Mouse (Mus musculus): ENCODE measurements around the gene Ttc24. TPM values are rescaled to one million over a fixed set of nuclear protein-coding genes. Genes with fewer than 3 reads are reported as not detected.
A peak's percentile ranks its signal among the peaks of the same experiment; 100 is the strongest.

Ttc24 gene
- polyA plus RNA-seq, 1 experiment from 2014 or later, result not detected

- peaks cover 5% of the 10 kb centered on the region; the same call in 1 of the 2 replicates for H3K9me3 ChIP-seq (ENCODE audit: low read depth, low read length)
- peaks cover 8% of the 10 kb centered on the region for H3K27me3 ChIP-seq (ENCODE audit: insufficient read depth, low read length)
- H3K27ac ChIP-seq (ENCODE audit: low read depth), result no peak overlapping the region
- H3K4me1 ChIP-seq (ENCODE audit: insufficient read depth), result 0 out of 2 replicates have a peak, but pooled peaks cover 3% of the 10 kb centered on the region
- no peaks in the 10 kb centered on the region for H3K36me3 ChIP-seq (ENCODE audit: insufficient read depth)
- H3K9ac ChIP-seq, result no peak overlapping the region
- no peak for TF ChIP-seq CTCF (IDR thresholded peaks at IDR 0.05; ENCODE audit: low read depth)
- 11% methylated on average over 19 of the region's 19 CpGs for WGBS
- H3K4me3 ChIP-seq (ENCODE audit: low read depth, low read length), result no peak overlapping the region
- no peak overlapping the region for H3K4me2 ChIP-seq
- DNase-seq, result peak; percentile 59
- peak; percentile 77 for ATAC-seq (ENCODE audit: insufficient read depth)
Observed at GRCm38 (mm10) chr3:88030608-88031395, 47.3 kb downstream of the Ttc24 start.

- peak; percentile 24 for DNase-seq
- H3K4me2 ChIP-seq, result no peak within 1 kb of the TSS
- H3K27ac ChIP-seq (ENCODE audit: low read depth), result no peak within 1 kb of the TSS
- H3K4me1 ChIP-seq (ENCODE audit: insufficient read depth), result peaks cover 3% of the 10 kb centered on the region; the same call in 1 of the 2 replicates
- no peak within 1 kb of the TSS for H3K9ac ChIP-seq
- H3K36me3 ChIP-seq (ENCODE audit: insufficient read depth), result no peaks in the 10 kb centered on the region
- ATAC-seq (ENCODE audit: insufficient read depth), result no peak
- peaks cover 5% of the 10 kb centered on the region; the same call in 1 of the 2 replicates for H3K9me3 ChIP-seq (ENCODE audit: low read depth, low read length)
- peak; percentile 49; the same call in 1 of the 2 replicates for TF ChIP-seq CTCF (IDR thresholded peaks at IDR 0.05; ENCODE audit: low read depth)
- WGBS, result 47% methylated on average over 5 of the region's 5 CpGs
- peaks cover 39% of the 10 kb centered on the region for H3K27me3 ChIP-seq (ENCODE audit: insufficient read depth, low read length)
- H3K4me3 ChIP-seq (ENCODE audit: low read depth, low read length), result no peak within 1 kb of the TSS
Observed at GRCm38 (mm10) chr3:88027434-88028186, 50.5 kb downstream of the Ttc24 start, which contains the start of gene Hapln2. Gene Hapln2, minus strand, starts transcription at chr3:88027583.

GRCm38 (mm10) chr3:88026823-88027222, 51.3 kb downstream of the Ttc24 start:
- DNase-seq (no peak), ATAC-seq (ENCODE audit: insufficient read depth) (no peak)
- Histone ChIP-seq H3K4me1 (ENCODE audit: insufficient read depth) (peaks cover 3% of the 10 kb centered on the region; the same call in 1 of the 2 replicates), H3K27ac (ENCODE audit: low read depth) (no peak overlapping the region), H3K9me3 (ENCODE audit: low read depth, low read length) (peaks cover 5% of the 10 kb centered on the region; the same call in 1 of the 2 replicates), H3K4me2 (no peak overlapping the region), H3K36me3 (ENCODE audit: insufficient read depth) (no peaks in the 10 kb centered on the region), H3K4me3 (ENCODE audit: low read depth, low read length) (no peak overlapping the region), H3K9ac (no peak overlapping the region), H3K27me3 (ENCODE audit: insufficient read depth, low read length) (peaks cover 43% of the 10 kb centered on the region)
- TF ChIP-seq CTCF (IDR thresholded peaks at IDR 0.05; ENCODE audit: low read depth), result no peak
- 54% methylated on average over 7 of the region's 7 CpGs for WGBS

- H3K9me3 ChIP-seq (ENCODE audit: low read depth, low read length), result peaks cover 4% of the 10 kb centered on the region; the same call in 1 of the 2 replicates
- H3K27me3 ChIP-seq (ENCODE audit: insufficient read depth, low read length), result peaks cover 62% of the 10 kb centered on the region
- peak overlapping the region; percentile 51 for H3K4me3 ChIP-seq (ENCODE audit: low read depth, low read length)
- H3K27ac ChIP-seq (ENCODE audit: low read depth), result no peak overlapping the region
- no peaks in the 10 kb centered on the region for H3K36me3 ChIP-seq (ENCODE audit: insufficient read depth)
- peak; percentile 77 for ATAC-seq (ENCODE audit: insufficient read depth)
- H3K9ac ChIP-seq, result peak overlapping the region; percentile 16; the same call in 1 of the 2 replicates
- H3K4me1 ChIP-seq (ENCODE audit: insufficient read depth), result no peaks in the 10 kb centered on the region; the same call in 1 of the 2 replicates
- DNase-seq, result peak; percentile 34
- TF ChIP-seq CTCF (IDR thresholded peaks at IDR 0.05; ENCODE audit: low read depth), result no peak
- under 1% methylated on average over 78 of the region's 81 CpGs for whole genome bisulfite sequencing
- H3K4me2 ChIP-seq, result peak overlapping the region; percentile 96
Observed at GRCm38 (mm10) chr3:88023192-88024074, 54.7 kb downstream of the Ttc24 start.

- no peak for TF ChIP-seq CTCF (IDR thresholded peaks at IDR 0.05; ENCODE audit: low read depth)
- H3K27me3 ChIP-seq (ENCODE audit: insufficient read depth, low read length), result peaks cover 62% of the 10 kb centered on the region
Observed at GRCm38 (mm10) chr3:88022322-88023191, 55.5 kb downstream of the Ttc24 start.

More at GRCm38 (mm10) chr3:88022322-88023191, 55.5 kb downstream of the Ttc24 start:
- no peaks in the 10 kb centered on the region; the same call in 1 of the 2 replicates for H3K4me1 ChIP-seq (ENCODE audit: insufficient read depth)
- no peaks in the 10 kb centered on the region for H3K9me3 ChIP-seq (ENCODE audit: low read depth, low read length)
- H3K27ac ChIP-seq (ENCODE audit: low read depth), result no peak overlapping the region
- H3K4me2 ChIP-seq, result peak overlapping the region; percentile 96
- H3K9ac ChIP-seq, result peak overlapping the region; percentile 16; the same call in 1 of the 2 replicates
- WGBS, result 1% methylated on average over 65 of the region's 66 CpGs
- peak overlapping the region; percentile 51 for H3K4me3 ChIP-seq (ENCODE audit: low read depth, low read length)
- H3K36me3 ChIP-seq (ENCODE audit: insufficient read depth), result no peaks in the 10 kb centered on the region
- peak; percentile 95 for DNase-seq
- peak; percentile 92 for ATAC-seq (ENCODE audit: insufficient read depth)

Other genes starting within 250 kb of the Ttc24 start
- gene Sh2d2a, start 231.5 kb downstream of the Ttc24 start, polyA plus RNA-seq (2014; fragmentation: Nextera tagmentation; extraction: Ambion mirVana), result 0.09 TPM in 2 replicates
- 13.4 and 14.2 TPM in 2 replicates for gene Prcc, start 192.7 kb downstream of the Ttc24 start, polyA plus RNA-seq (2014; fragmentation: Nextera tagmentation; extraction: Ambion mirVana)
- gene Hdgf, start 172.0 kb downstream of the Ttc24 start, polyA plus RNA-seq (2014; fragmentation: Nextera tagmentation; extraction: Ambion mirVana), result 287 and 288 TPM in 2 replicates
- gene Mrpl24, start 158.8 kb downstream of the Ttc24 start, polyA plus RNA-seq (2014; fragmentation: Nextera tagmentation; extraction: Ambion mirVana), result 64.8 and 65.5 TPM in 2 replicates
- gene Isg20l2, start 148.0 kb downstream of the Ttc24 start, polyA plus RNA-seq (2014; fragmentation: Nextera tagmentation; extraction: Ambion mirVana), result 44.0 and 50.5 TPM in 2 replicates
- gene Rrnad1, start 147.6 kb downstream of the Ttc24 start, polyA plus RNA-seq (2014; fragmentation: Nextera tagmentation; extraction: Ambion mirVana), result 16.4 and 19.6 TPM in 2 replicates
- gene Crabp2, start 129.6 kb downstream of the Ttc24 start, polyA plus RNA-seq (2014; fragmentation: Nextera tagmentation; extraction: Ambion mirVana), result 7.7 and 10.3 TPM in 2 replicates
- gene Nes, start 107.2 kb downstream of the Ttc24 start, polyA plus RNA-seq (2014; fragmentation: Nextera tagmentation; extraction: Ambion mirVana), result 24.6 and 27.1 TPM in 2 replicates
- not detected in 2 replicates for gene Bcan, start 78.1 kb downstream of the Ttc24 start, polyA plus RNA-seq (2014; fragmentation: Nextera tagmentation; extraction: Ambion mirVana)
- not detected in 2 replicates for gene Hapln2, start 50.7 kb downstream of the Ttc24 start, polyA plus RNA-seq (2014; fragmentation: Nextera tagmentation; extraction: Ambion mirVana)
- 35.8 and 40.6 TPM in 2 replicates for gene Gpatch4, start 35.2 kb downstream of the Ttc24 start, polyA plus RNA-seq (2014; fragmentation: Nextera tagmentation; extraction: Ambion mirVana)
- 183 and 192 TPM in 2 replicates for gene Naxe, start 19.8 kb downstream of the Ttc24 start, polyA plus RNA-seq (2014; fragmentation: Nextera tagmentation; extraction: Ambion mirVana)
- gene Iqgap3, start 3.7 kb upstream of the Ttc24 start, polyA plus RNA-seq (2014; fragmentation: Nextera tagmentation; extraction: Ambion mirVana), result 31.2 and 32.5 TPM in 2 replicates
- 24.7 and 25.4 TPM in 2 replicates for gene Mef2d, start 64.1 kb upstream of the Ttc24 start, polyA plus RNA-seq (2014; fragmentation: Nextera tagmentation; extraction: Ambion mirVana)
- not detected in 2 replicates for gene Rhbg, start 176.4 kb upstream of the Ttc24 start, polyA plus RNA-seq (2014; fragmentation: Nextera tagmentation; extraction: Ambion mirVana)
- not detected in 2 replicates for gene Gm38392, start 208.9 kb upstream of the Ttc24 start, polyA plus RNA-seq (2014; fragmentation: Nextera tagmentation; extraction: Ambion mirVana)
- 9.1 and 9.9 TPM in 2 replicates for gene Tsacc, start 218.7 kb upstream of the Ttc24 start, polyA plus RNA-seq (2014; fragmentation: Nextera tagmentation; extraction: Ambion mirVana)
- 594 and 602 TPM in 2 replicates for gene Cct3, start 218.8 kb upstream of the Ttc24 start, polyA plus RNA-seq (2014; fragmentation: Nextera tagmentation; extraction: Ambion mirVana)
- gene Glmp, start 246.7 kb upstream of the Ttc24 start, polyA plus RNA-seq (2014; fragmentation: Nextera tagmentation; extraction: Ambion mirVana), result 124 and 129 TPM in 2 replicates

Measured in lung, embryonic 14.5 days (tissue).